Mouse (Mus musculus) Muller cell, postnatal 12 days (primary cell): Measurements from ENCODE around the gene Mvd.

ENCODE experiments used
- DNase-seq: peaks from one replicate; pipeline ENCODE4 v3.0.0-alpha.2; 2015; ENCODE audit errors: inconsistent ontology term

Mvd gene

GRCm38 (mm10) chr8:122457171-122457570 is 13.9 kb upstream of the Mvd start:
- no peak for DNase-seq

DNA sequence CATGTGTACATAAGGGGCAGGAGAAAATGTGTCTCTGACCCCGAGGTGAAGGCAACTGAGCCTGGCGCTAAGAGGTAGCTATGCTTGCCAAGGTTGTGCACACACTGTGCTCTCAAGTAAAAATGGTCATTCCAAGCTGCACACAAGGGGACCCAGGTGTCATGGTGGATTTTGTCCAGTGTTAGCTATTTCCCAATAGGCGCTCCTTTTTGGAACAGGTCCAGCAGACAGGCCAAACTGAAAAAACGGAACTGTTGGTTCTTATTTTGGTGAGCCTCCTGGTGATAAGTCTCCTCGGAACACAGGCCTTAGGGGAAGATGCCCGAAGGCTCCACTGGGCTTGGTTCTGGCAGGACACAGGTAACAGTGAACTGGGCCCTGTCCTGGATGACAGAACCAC is 11.2 kb upstream of the Mvd start:
- no peak for DNase-seq

DNA sequence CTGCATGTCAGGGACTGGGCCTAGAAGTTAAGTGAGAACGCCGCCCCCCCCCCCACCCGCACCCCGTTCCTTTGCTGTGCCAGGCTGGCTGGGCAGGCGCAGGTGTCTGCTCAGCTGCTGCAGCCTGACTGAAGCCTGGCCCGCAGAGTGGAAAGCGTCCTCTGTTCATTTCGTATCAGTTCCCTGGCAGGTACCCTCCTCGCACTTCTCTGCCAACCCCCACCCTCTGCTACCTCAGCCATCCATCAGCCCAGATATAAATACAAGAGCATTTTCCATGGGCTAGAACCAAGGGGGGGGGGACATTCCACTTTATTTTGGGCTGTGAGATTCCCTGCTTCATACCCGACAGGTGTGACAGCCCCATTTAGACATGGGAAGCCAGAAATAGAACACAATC is 8.9 kb upstream of the Mvd start:
- no peak for DNase-seq

GRCm38 (mm10) chr8:122451161-122451703 is 8.0 kb upstream of the Mvd start:
- DNase-seq: no peak

DNA sequence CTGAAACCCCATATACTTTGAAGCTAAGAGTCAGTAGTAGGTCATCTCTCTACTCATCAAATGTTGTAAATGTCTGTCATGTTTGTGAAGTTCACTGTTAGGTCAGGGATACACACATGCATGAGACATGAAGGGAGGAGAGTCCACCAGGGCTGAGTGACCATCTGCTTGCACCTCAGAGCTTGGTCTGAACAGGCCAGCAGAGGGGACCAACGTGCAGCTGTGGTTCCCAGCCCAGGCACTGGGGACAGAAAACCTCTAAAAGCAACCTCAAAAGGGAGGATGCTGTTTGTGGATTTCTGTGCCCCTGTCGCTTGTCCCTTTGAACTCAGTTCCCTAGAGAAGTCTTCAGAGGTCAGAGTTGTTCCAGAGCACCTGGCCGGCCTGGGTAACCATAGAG is 2.0 kb upstream of the Mvd start:
- peak; percentile 22 for DNase-seq

GRCm38 (mm10) chr8:122444058-122444748 is 981 bp upstream of the Mvd start:
- peak; percentile 93 for DNase-seq

DNA sequence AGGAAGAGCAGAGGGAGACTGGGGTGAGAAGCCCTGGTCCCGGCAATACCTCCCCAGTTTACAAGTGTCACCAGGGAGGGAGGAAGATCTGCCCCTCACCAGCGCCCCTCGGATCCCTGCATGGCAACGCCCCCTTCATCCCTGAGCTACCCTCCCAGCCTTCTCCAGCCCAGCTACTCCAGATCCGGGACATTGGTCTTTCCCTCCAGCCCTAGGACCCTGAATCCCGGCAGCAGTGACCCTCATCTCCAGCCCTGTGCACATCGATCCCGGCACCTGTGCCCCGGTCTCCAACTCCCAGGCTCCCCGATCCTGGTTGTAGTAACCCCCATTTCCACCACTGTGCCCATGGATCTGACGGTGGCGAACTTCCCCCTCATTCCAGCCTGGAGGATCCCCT is 441 bp downstream of the Mvd start:
- no peak for DNase-seq

DNA sequence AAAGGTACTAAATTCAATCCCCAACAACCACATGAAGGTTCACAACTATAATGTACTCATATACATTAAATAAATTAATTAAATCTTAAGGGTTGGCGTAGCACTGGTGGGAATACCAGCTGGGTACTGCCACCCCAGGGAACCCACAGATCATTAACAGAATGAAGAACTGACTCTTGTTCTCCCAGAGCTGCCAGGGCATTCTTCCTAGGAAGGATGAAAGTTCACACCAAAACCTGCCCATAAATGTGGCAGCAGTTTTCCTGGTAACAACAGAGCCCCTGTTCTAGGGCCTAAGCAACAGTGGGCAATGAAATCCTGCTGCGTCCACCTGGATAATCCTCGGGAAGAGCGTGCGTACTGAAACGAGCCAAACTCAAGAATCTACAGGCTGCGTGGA is 866 bp downstream of the Mvd start:
- DNase-seq: no peak

DNA sequence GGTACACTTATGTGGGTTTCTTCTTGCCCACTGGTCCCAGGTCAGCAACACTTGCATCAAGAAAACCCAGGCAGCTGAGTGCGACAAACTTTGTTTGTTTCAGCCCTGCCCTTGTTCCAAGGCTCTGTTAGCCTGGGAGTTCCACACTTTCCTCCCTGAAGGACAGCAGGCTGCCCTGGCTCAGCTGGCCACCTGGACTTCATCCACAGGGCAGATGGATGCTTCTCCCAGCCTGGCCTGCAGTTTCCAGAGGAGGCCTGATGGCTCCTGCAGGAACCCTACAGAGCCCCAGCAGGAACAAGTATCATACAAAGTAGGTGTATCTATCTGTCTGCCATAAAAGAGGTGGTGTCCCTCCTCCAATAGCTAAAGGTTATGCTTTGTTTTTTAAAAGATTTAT is 1.9 kb downstream of the Mvd start:
- no peak for DNase-seq

- DNase-seq: no peak
Measured at GRCm38 (mm10) chr8:122439336-122439735, 3.9 kb downstream of the Mvd start.

- DNase-seq: no peak
Measured at GRCm38 (mm10) chr8:122437708-122438331, 5.4 kb downstream of the Mvd start.

DNA sequence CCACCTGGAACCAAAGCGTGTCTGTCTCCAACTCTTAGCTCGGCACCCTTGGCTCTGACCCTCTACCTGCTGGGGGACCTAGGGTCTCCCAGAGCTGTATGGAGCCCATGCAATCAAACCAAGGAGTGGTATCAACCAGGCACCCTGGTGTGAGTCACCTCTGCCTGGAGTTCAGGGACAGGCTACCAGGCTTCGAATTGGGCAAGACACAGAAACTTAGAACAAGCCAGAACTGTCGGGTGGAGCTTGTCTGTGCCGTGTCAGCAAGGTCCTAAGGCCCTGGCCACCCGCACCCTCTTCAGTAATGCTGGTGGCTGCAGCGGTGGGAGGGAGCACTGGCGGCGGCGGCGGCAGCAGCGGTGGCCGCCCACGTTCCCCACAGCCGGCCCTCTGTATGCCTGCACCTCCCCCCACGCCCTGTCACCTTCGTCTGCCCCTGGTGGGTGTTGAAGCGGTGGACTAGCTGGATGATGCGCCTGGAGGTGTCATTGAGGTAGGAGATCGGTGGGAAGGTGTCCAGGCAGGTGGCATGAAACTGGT is 6.6 kb downstream of the Mvd start:
- no peak for DNase-seq

- DNase-seq: no peak
Measured at GRCm38 (mm10) chr8:122436146-122436545, 7.1 kb downstream of the Mvd start.

GRCm38 (mm10) chr8:122435375-122435774 is 7.8 kb downstream of the Mvd start:
- DNase-seq: no peak

DNA sequence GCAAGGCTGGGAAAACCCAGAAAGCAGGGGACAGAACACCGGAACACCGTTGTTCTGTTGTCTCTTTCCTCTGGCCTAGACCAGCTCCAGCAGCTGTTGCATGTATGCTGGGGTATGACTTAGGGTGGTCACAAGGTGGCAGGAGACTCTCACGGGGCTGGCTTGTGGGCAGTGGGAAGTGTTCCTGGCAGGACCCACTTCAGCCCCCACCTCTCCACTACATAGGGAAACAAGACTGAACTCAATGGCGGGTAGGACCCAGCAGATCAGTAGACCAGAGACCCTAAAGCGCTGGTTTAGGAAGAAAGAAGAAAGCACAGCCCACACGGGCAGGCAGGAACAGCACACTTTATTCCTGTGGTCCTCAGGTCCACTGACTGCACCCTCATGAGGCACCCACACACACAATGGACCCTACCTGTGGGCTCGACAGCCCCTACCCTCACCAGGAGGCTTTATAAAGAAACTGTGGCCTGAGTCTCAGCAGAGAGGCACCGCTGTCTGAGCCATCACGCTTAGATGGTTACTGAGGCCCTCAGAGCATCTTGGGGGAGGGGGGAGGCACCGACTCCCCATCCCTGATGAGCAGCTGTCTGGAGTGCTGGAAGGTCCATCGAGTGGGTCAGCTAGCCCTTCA is 9.8 kb downstream of the Mvd start:
- no peak for DNase-seq

GRCm38 (mm10) chr8:122432443-122433268 is 10.6 kb downstream of the Mvd start, which contains the start of gene Cyba:
TSS of gene Cyba (minus strand) at chr8:122432930.
- DNase-seq: peak; percentile 69

- DNase-seq: peak; percentile 33
Measured at GRCm38 (mm10) chr8:122431694-122432442, 11.4 kb downstream of the Mvd start.

DNA sequence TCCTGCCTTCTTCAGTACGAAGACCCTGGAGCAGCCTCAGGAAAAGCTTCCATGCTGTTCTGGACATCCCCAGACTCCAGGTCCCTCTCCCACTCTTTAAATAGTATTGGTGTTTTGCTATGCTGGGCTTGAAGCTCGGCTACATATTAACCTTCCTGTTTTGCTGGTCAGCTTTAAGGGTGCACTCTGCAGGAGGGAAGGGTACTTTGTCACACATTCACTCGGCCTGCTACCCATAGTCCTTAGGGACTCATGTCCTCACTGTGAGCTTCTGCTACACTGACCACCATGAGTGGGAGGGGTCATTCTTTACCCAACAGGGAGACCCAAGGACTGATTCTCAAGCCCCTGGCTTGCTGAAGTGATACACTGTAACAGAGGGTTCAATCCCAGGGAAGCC is 12.6 kb downstream of the Mvd start:
- DNase-seq: no peak

DNA sequence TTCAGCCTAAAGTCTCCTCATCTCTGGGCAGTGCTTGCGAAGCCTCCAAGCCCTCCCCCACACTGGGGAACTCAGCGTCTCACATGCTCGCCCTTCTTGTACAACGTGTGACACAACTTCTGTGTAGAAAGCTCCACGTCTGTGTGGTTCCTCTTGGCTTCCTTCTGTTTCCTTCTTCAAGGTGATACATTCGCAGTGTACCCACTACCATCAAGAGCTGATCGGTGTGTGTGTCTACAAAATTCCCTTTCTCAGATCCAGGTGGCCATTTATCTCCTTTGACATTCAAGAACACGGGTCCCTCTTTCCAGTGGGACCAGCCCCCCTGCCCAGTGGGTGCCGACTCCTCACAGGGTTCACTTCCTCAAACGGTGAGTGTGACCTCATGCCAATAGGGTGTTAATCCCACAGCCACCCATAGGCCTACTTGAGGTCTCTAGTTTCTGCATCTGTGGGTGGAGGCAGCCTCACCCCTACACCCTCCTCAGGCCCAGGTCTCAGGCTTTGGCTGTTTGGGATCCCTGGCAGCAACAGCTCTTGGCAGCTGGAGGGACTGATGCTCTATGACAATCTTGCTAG is 13.1 kb downstream of the Mvd start:
- no peak for DNase-seq

- DNase-seq: no peak
Measured at GRCm38 (mm10) chr8:122428163-122428562, 15.1 kb downstream of the Mvd start.

DNA sequence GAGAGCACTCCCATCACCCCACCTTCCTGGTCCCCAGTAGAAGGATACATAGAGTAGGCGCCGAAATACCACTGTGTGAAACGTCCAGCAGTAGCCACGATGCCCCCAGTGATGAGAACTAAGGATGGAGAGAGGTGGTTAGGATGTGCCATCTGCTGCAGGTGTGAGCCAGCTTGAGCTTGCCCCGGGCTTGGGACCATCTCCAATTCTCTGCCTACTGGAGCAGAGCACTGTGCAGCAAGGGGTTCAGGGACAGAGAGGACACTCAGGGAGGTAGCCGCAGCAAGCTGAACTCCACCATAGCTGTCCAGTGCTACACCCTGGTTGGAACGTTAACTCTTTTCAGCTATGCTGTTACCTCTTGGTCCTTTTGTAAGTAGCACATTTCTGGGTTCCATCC is 15.6 kb downstream of the Mvd start:
- DNase-seq: no peak
